Mouse (Mus musculus) layer of hippocampus, adult 11-12 months (tissue): ENCODE measurements at regions not wholly inside any gene's neighbourhood (a gene's known extent, or its start where the extent isn't known, plus 50 kb on each side); places are given as distances from the start of the nearest gene placed in this dataset.
"Not testable (repeated sequence)": the region's sequence is repeated elsewhere in the genome, so short reads cannot be mapped to it uniquely, and the experiment has no call there.

Experiments used
- DNase-seq: peaks from one replicate; pipeline ENCODE4 v3.0.0; 2022; ENCODE audit warnings: low spot score

DNA sequence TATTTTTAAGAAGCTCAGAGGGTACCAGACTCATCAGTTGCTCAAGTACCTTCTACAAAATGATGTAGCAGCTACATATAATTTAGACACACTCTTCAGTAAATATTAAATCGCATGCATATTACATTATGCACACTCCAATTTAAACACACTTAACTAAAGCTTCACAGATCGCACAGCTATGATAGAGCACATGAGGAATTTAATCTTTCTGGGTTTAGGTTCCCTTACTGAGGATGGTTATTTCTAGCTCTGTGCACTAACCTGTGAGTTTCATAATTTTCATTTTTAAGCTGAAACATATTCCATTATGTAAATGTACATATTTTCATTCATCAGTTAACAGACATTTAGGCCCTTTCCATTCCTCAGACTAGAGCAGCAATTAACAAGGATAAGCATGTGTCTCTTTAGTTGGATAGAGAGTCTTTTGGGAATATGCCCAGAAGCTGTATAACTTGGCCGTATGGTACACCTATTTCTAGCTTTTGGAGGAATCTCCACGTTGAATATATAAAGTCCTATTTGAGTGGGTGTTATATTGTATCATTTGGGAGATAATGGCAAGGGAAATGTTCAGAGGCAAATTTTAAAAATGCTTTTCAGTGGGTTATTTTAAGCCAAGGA lies 694.0 kb downstream of the Trib2 start:
- no peak for DNase-seq

GRCm38 (mm10) chr12:15115556-15115955 lies 701.2 kb downstream of the Trib2 start:
- no peak for DNase-seq

DNA sequence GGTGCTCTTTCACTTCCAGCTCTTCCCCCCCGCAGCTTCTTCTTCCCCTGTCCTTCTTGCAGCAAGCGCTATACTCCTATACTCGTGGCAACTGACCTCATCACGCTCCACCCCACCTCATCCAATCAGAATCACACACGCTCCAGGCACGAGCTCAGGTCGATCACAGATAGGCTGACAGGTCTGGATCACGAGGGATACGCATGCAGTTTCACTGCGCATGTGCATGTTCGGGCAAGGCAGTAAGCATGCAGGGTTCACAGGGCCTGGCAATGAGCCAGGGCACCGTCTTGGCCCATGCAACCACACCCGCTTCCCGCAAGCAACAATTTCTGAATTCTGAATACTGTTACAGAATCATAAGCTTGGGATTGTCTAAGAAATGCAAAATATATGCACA lies 701.9 kb downstream of the Trib2 start:
- DNase-seq = no peak

DNA sequence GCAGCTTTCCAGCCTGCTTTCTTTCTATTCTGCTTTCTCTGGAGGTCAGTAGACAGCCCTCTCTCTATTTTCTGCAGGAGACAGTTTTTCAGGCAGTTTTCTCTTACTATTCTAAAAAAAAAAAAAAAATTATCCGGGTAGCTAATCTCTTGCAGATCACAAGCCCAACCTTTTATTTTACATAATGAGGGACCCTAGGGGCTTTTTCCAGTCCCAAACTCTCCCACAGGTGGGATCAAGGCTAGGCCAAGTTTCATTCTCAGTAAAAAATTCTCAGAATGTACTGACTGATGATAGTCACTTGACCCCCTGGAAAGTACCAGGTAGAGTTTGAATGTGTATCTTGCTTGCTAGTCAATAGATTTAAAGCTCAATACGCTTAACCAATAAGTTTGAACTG lies 705.7 kb downstream of the Trib2 start:
- DNase-seq = no peak

DNA sequence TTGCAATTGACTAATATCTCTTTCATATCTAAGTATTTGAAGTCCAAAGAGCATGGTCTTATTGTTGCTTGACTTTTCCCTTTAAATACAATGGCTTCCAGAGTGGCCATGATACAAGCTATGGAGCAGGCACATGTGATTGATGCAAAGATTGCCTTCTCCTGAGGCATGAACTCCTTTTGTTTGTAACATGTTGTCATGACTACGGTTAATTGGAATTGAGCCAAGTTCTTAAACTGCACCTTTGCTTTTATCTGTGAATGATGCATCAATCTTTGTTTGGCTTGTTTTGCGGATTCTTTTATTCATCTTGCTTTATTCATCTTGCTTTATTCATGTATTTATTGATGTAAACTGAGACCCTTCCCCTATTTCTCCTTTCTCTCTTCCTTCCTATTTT lies 711.8 kb downstream of the Trib2 start:
- no peak for DNase-seq

DNA sequence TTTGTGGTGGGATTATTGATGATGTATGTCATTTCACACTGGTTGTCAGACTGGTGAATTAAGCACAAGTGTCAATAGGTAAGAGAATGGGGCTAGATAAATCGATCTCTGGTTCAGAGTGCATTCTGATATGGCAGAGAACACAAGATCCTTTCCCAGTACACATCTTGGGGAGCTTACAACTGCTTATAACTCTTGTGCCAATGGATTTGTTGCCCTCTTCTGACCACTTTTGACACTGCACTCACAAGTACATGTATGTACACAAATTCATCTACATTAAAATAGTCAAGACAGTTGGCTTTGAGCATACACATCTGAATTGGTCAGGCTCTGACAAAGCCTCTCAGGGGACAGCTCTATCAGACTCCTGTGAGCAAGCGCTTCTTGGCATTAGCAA lies 738.1 kb downstream of the Trib2 start:
- DNase-seq = peak; percentile 32

- no peak for DNase-seq
Observed at GRCm38 (mm10) chr12:15064351-15064750, 752.4 kb downstream of the Trib2 start.

GRCm38 (mm10) chr12:15051387-15051786 lies 765.3 kb downstream of the Trib2 start:
- no peak for DNase-seq

- DNase-seq = no peak
Observed at GRCm38 (mm10) chr12:15043264-15043663, 773.5 kb downstream of the Trib2 start.

DNA sequence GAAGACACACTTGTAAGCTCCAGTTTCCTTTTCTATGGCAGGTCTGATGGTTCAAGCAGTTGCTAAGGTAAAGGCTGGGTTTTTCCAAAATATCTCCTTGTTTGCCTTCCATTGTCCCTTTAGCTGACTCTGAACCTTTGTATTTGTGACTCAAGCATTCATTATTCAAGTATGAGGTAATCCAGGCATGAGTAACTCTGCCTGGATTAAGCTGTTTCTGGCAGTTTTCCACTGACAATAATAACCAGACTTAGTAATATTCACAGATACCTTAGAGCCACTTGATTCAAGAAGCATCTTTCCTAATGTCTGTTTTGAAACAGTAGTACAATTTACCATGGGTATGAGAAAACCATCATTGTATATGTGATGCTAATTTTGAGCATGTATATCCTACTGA lies 805.6 kb downstream of the Trib2 start:
- DNase-seq = no peak

DNA sequence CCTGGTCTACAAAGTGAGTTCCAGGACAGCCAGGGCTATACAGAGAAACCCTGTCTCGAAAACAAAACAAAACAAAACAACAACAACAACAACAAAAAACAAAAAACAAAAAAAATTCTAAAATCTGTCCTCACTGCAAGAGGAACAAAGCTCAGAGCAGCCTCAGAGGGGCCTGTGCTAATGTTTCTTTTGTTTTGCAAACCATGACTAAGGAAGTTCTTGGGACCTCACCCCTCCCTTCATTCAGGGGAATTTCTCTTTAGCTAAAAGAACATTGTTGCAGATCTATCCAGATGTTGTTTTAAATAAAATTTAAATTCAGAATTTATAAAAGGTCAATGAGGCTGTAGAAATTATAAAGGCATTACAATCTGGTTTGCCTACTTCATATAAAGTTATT lies 814.3 kb downstream of the Trib2 start:
- DNase-seq = not testable (repeated sequence)
